Mouse (Mus musculus): ENCODE measurements around the gene Senp8. TPM values are rescaled to one million over a fixed set of nuclear protein-coding genes. Genes with fewer than 3 reads are reported as not detected.

Gene Senp8
- polyA plus RNA-seq, 1 experiment from 2014 or later: 9.9 TPM

- no peak overlapping the region for H3K4me3 ChIP-seq (ENCODE audit: low read length)
- H3K27ac ChIP-seq (ENCODE audit: low read length): no peak overlapping the region
- 72% methylated on average over 2 of the region's 2 CpGs for WGBS
Measured at GRCm38 (mm10) chr9:59748387-59748786, 2.1 kb downstream of the Senp8 start.

GRCm38 (mm10) chr9:59743903-59744302, 6.6 kb downstream of the Senp8 start:
- no peaks in the 10 kb centered on the region for H3K9me3 ChIP-seq (ENCODE audit: control insufficient read depth, low read length)
- H3K27ac ChIP-seq (ENCODE audit: low read length): no peak overlapping the region
- WGBS: 95% methylated on average over 3 of the region's 3 CpGs
- no peak overlapping the region for H3K4me3 ChIP-seq (ENCODE audit: low read length)
- H3K4me2 ChIP-seq (ENCODE audit: low read depth, low read length): no peak overlapping the region
- no peak for ATAC-seq (ENCODE audit: low read depth)
- no peaks in the 10 kb centered on the region; the same call in 1 of the 2 replicates for H3K4me1 ChIP-seq (replicated peaks; ENCODE audit: control insufficient read depth, insufficient read depth, low read length)
- H3K27me3 ChIP-seq (ENCODE audit: control insufficient read depth, insufficient read depth, low read depth, low read length): no peaks in the 10 kb centered on the region
- H3K9ac ChIP-seq (ENCODE audit: low read length): no peak overlapping the region
- no peaks in the 10 kb centered on the region for H3K36me3 ChIP-seq (ENCODE audit: control insufficient read depth, insufficient read depth, low read length)

More at GRCm38 (mm10) chr9:59748387-59748786, 2.1 kb downstream of the Senp8 start:
- Histone ChIP-seq H3K27me3 (ENCODE audit: control insufficient read depth, insufficient read depth, low read depth, low read length) (no peaks in the 10 kb centered on the region), H3K36me3 (ENCODE audit: control insufficient read depth, insufficient read depth, low read length) (no peaks in the 10 kb centered on the region), H3K4me1 (replicated peaks; ENCODE audit: control insufficient read depth, insufficient read depth, low read length) (peaks cover 9% of the 10 kb centered on the region), H3K4me2 (ENCODE audit: low read depth, low read length) (no peak overlapping the region), H3K9ac (ENCODE audit: low read length) (no peak overlapping the region), H3K9me3 (ENCODE audit: control insufficient read depth, low read length) (no peaks in the 10 kb centered on the region)
- ATAC-seq (ENCODE audit: low read depth): no peak

GRCm38 (mm10) chr9:59740593-59740992, 9.9 kb downstream of the Senp8 start:
- Histone ChIP-seq H3K9ac (ENCODE audit: low read length) (no peak overlapping the region), H3K27me3 (ENCODE audit: control insufficient read depth, insufficient read depth, low read depth, low read length) (no peaks in the 10 kb centered on the region), H3K4me3 (ENCODE audit: low read length) (no peak overlapping the region), H3K27ac (ENCODE audit: low read length) (no peak overlapping the region), H3K36me3 (ENCODE audit: control insufficient read depth, insufficient read depth, low read length) (no peaks in the 10 kb centered on the region), H3K4me2 (ENCODE audit: low read depth, low read length) (no peak overlapping the region), H3K4me1 (replicated peaks; ENCODE audit: control insufficient read depth, insufficient read depth, low read length) (0 out of 2 replicates have a peak, but pooled peaks cover 2% of the 10 kb centered on the region), H3K9me3 (ENCODE audit: control insufficient read depth, low read length) (no peaks in the 10 kb centered on the region)
- no peak for ATAC-seq (ENCODE audit: low read depth)
- WGBS: 72% methylated on average over 2 of the region's 2 CpGs

GRCm38 (mm10) chr9:59735394-59735793, 15.1 kb downstream of the Senp8 start:
- Histone ChIP-seq H3K27ac (ENCODE audit: low read length) (no peak overlapping the region), H3K9me3 (ENCODE audit: control insufficient read depth, low read length) (no peaks in the 10 kb centered on the region), H3K36me3 (ENCODE audit: control insufficient read depth, insufficient read depth, low read length) (no peaks in the 10 kb centered on the region), H3K4me3 (ENCODE audit: low read length) (no peak overlapping the region), H3K27me3 (ENCODE audit: control insufficient read depth, insufficient read depth, low read depth, low read length) (no peaks in the 10 kb centered on the region), H3K4me1 (replicated peaks; ENCODE audit: control insufficient read depth, insufficient read depth, low read length) (peaks cover 5% of the 10 kb centered on the region; the same call in 1 of the 2 replicates), H3K9ac (ENCODE audit: low read length) (no peak overlapping the region), H3K4me2 (ENCODE audit: low read depth, low read length) (no peak overlapping the region)
- 0 out of 2 replicates have a peak, but pooled peaks have one; percentile 31 for ATAC-seq (ENCODE audit: low read depth)
- 21% methylated on average over 4 of the region's 4 CpGs for WGBS

GRCm38 (mm10) chr9:59733075-59733474, 17.4 kb downstream of the Senp8 start:
- Histone ChIP-seq H3K36me3 (ENCODE audit: control insufficient read depth, insufficient read depth, low read length) (no peaks in the 10 kb centered on the region), H3K4me1 (replicated peaks; ENCODE audit: control insufficient read depth, insufficient read depth, low read length) (peaks cover 5% of the 10 kb centered on the region; the same call in 1 of the 2 replicates), H3K4me2 (ENCODE audit: low read depth, low read length) (no peak overlapping the region), H3K27ac (ENCODE audit: low read length) (0 out of 2 replicates have a peak overlapping the region, but pooled peaks have one; percentile 9), H3K9ac (ENCODE audit: low read length) (0 out of 2 replicates have a peak overlapping the region, but pooled peaks have one; percentile 11), H3K27me3 (ENCODE audit: control insufficient read depth, insufficient read depth, low read depth, low read length) (no peaks in the 10 kb centered on the region), H3K9me3 (ENCODE audit: control insufficient read depth, low read length) (no peaks in the 10 kb centered on the region), H3K4me3 (ENCODE audit: low read length) (no peak overlapping the region)
- WGBS: 46% methylated on average over 6 of the region's 6 CpGs
- ATAC-seq (ENCODE audit: low read depth): peak; percentile 51; the same call in 1 of the 2 replicates

GRCm38 (mm10) chr9:59731136-59731535, 19.4 kb downstream of the Senp8 start:
- Histone ChIP-seq H3K9ac (ENCODE audit: low read length) (no peak overlapping the region), H3K4me3 (ENCODE audit: low read length) (no peak overlapping the region), H3K27ac (ENCODE audit: low read length) (no peak overlapping the region), H3K36me3 (ENCODE audit: control insufficient read depth, insufficient read depth, low read length) (no peaks in the 10 kb centered on the region), H3K4me2 (ENCODE audit: low read depth, low read length) (no peak overlapping the region), H3K9me3 (ENCODE audit: control insufficient read depth, low read length) (no peaks in the 10 kb centered on the region), H3K27me3 (ENCODE audit: control insufficient read depth, insufficient read depth, low read depth, low read length) (no peaks in the 10 kb centered on the region), H3K4me1 (replicated peaks; ENCODE audit: control insufficient read depth, insufficient read depth, low read length) (peaks cover 5% of the 10 kb centered on the region; the same call in 1 of the 2 replicates)
- WGBS: 85% methylated on average over 5 of the region's 5 CpGs
- ATAC-seq (ENCODE audit: low read depth): no peak

- Histone ChIP-seq H3K9ac (ENCODE audit: low read length) (no peak overlapping the region), H3K4me3 (ENCODE audit: low read length) (no peak overlapping the region), H3K9me3 (ENCODE audit: control insufficient read depth, low read length) (no peaks in the 10 kb centered on the region), H3K36me3 (ENCODE audit: control insufficient read depth, insufficient read depth, low read length) (no peaks in the 10 kb centered on the region), H3K27ac (ENCODE audit: low read length) (no peak overlapping the region), H3K27me3 (ENCODE audit: control insufficient read depth, insufficient read depth, low read depth, low read length) (no peaks in the 10 kb centered on the region), H3K4me1 (replicated peaks; ENCODE audit: control insufficient read depth, insufficient read depth, low read length) (peaks cover 8% of the 10 kb centered on the region), H3K4me2 (ENCODE audit: low read depth, low read length) (no peak overlapping the region)
- no peak for ATAC-seq (ENCODE audit: low read depth)
- 64% methylated on average over 11 of the region's 11 CpGs for WGBS
Measured at GRCm38 (mm10) chr9:59727569-59728286, 22.8 kb downstream of the Senp8 start.

- Histone ChIP-seq H3K4me3 (ENCODE audit: low read length) (no peak overlapping the region), H3K27ac (ENCODE audit: low read length) (no peak overlapping the region), H3K4me1 (replicated peaks; ENCODE audit: control insufficient read depth, insufficient read depth, low read length) (peaks cover 8% of the 10 kb centered on the region), H3K27me3 (ENCODE audit: control insufficient read depth, insufficient read depth, low read depth, low read length) (no peaks in the 10 kb centered on the region), H3K4me2 (ENCODE audit: low read depth, low read length) (no peak overlapping the region), H3K9me3 (ENCODE audit: control insufficient read depth, low read length) (no peaks in the 10 kb centered on the region), H3K9ac (ENCODE audit: low read length) (no peak overlapping the region), H3K36me3 (ENCODE audit: control insufficient read depth, insufficient read depth, low read length) (no peaks in the 10 kb centered on the region)
- 49% methylated on average over 10 of the region's 10 CpGs for WGBS
- ATAC-seq (ENCODE audit: low read depth): no peak
Measured at GRCm38 (mm10) chr9:59725515-59725914, 25.0 kb downstream of the Senp8 start.

GRCm38 (mm10) chr9:59723791-59724442, 26.6 kb downstream of the Senp8 start:
- Histone ChIP-seq H3K4me2 (ENCODE audit: low read depth, low read length) (no peak overlapping the region), H3K9me3 (ENCODE audit: control insufficient read depth, low read length) (no peaks in the 10 kb centered on the region), H3K27me3 (ENCODE audit: control insufficient read depth, insufficient read depth, low read depth, low read length) (no peaks in the 10 kb centered on the region), H3K4me3 (ENCODE audit: low read length) (no peak overlapping the region), H3K4me1 (replicated peaks; ENCODE audit: control insufficient read depth, insufficient read depth, low read length) (peaks cover 8% of the 10 kb centered on the region), H3K36me3 (ENCODE audit: control insufficient read depth, insufficient read depth, low read length) (no peaks in the 10 kb centered on the region), H3K27ac (ENCODE audit: low read length) (peak overlapping the region; percentile 72), H3K9ac (ENCODE audit: low read length) (0 out of 2 replicates have a peak overlapping the region, but pooled peaks have one; percentile 14)
- peak; percentile 74 for ATAC-seq (ENCODE audit: low read depth)
- 32% methylated on average over 8 of the region's 8 CpGs for WGBS
